Mouse (Mus musculus): Measurements from ENCODE around the gene Gm37240. TPM values are rescaled to one million over a fixed set of nuclear protein-coding genes. Genes with fewer than 3 reads are reported as not detected.

Gene Gm37240
- polyA plus RNA-seq, 1 experiment from 2014 or later = 0.67 TPM

- Histone ChIP-seq H3K36me3 (ENCODE audit: control insufficient read depth, insufficient read depth, low read length) (no peaks in the 10 kb centered on the region), H3K4me2 (no peak overlapping the region), H3K27ac (ENCODE audit: low read depth, low read length) (no peak overlapping the region), H3K27me3 (ENCODE audit: control insufficient read depth, insufficient read depth, low read length) (no peaks in the 10 kb centered on the region), H3K4me3 (ENCODE audit: low read depth, low read length) (no peak overlapping the region), H3K9ac (ENCODE audit: low read length) (no peak overlapping the region), H3K4me1 (ENCODE audit: control insufficient read depth, insufficient read depth, low read length) (no peaks in the 10 kb centered on the region), H3K9me3 (ENCODE audit: control insufficient read depth, low read length) (no peaks in the 10 kb centered on the region)
- WGBS = 49% methylated on average over 4 of the region's 4 CpGs
- ATAC-seq (ENCODE audit: low FRiP score) (no peak), DNase-seq (ENCODE audit: low spot score, missing footprints) (no peak)
These were observed 1239.7 kb downstream of the Gm37240 start for GRCm38 (mm10) chr3:84647616-84648015.

GRCm38 (mm10) chr3:84646331-84646845 lies 1240.9 kb downstream of the Gm37240 start:
- DNase-seq (ENCODE audit: low spot score, missing footprints) = no peak
- Histone ChIP-seq H3K4me2 (no peak overlapping the region), H3K27ac (ENCODE audit: low read depth, low read length) (no peak overlapping the region), H3K36me3 (ENCODE audit: control insufficient read depth, insufficient read depth, low read length) (no peaks in the 10 kb centered on the region), H3K4me1 (ENCODE audit: control insufficient read depth, insufficient read depth, low read length) (no peaks in the 10 kb centered on the region), H3K9me3 (ENCODE audit: control insufficient read depth, low read length) (no peaks in the 10 kb centered on the region), H3K27me3 (ENCODE audit: control insufficient read depth, insufficient read depth, low read length) (no peaks in the 10 kb centered on the region), H3K4me3 (ENCODE audit: low read depth, low read length) (no peak overlapping the region), H3K9ac (ENCODE audit: low read length) (no peak overlapping the region)
- 86% methylated on average over 8 of the region's 8 CpGs for WGBS
- ATAC-seq (ENCODE audit: low FRiP score) = no peak

GRCm38 (mm10) chr3:84646007-84646290 lies 1241.4 kb downstream of the Gm37240 start:
- ATAC-seq (ENCODE audit: low FRiP score) = no peak
- Histone ChIP-seq H3K9ac (ENCODE audit: low read length) (no peak overlapping the region), H3K4me3 (ENCODE audit: low read depth, low read length) (no peak overlapping the region), H3K4me1 (ENCODE audit: control insufficient read depth, insufficient read depth, low read length) (no peaks in the 10 kb centered on the region), H3K9me3 (ENCODE audit: control insufficient read depth, low read length) (no peaks in the 10 kb centered on the region), H3K36me3 (ENCODE audit: control insufficient read depth, insufficient read depth, low read length) (no peaks in the 10 kb centered on the region), H3K27ac (ENCODE audit: low read depth, low read length) (no peak overlapping the region), H3K4me2 (no peak overlapping the region), H3K27me3 (ENCODE audit: control insufficient read depth, insufficient read depth, low read length) (no peaks in the 10 kb centered on the region)
- 92% methylated on average over 3 of the region's 3 CpGs for WGBS
- no peak for DNase-seq (ENCODE audit: low spot score, missing footprints)

GRCm38 (mm10) chr3:84645156-84646006 lies 1241.9 kb downstream of the Gm37240 start:
- no peak overlapping the region for H3K4me2 ChIP-seq
- WGBS = 88% methylated on average over 9 of the region's 9 CpGs
- no peak overlapping the region for H3K9ac ChIP-seq (ENCODE audit: low read length)
- no peak for ATAC-seq (ENCODE audit: low FRiP score)
- no peak overlapping the region for H3K27ac ChIP-seq (ENCODE audit: low read depth, low read length)
- no peak overlapping the region for H3K4me3 ChIP-seq (ENCODE audit: low read depth, low read length)
- H3K36me3 ChIP-seq (ENCODE audit: control insufficient read depth, insufficient read depth, low read length) = no peaks in the 10 kb centered on the region
- no peak for DNase-seq (ENCODE audit: low spot score, missing footprints)
- H3K9me3 ChIP-seq (ENCODE audit: control insufficient read depth, low read length) = no peaks in the 10 kb centered on the region
- H3K4me1 ChIP-seq (ENCODE audit: control insufficient read depth, insufficient read depth, low read length) = no peaks in the 10 kb centered on the region
- H3K27me3 ChIP-seq (ENCODE audit: control insufficient read depth, insufficient read depth, low read length) = no peaks in the 10 kb centered on the region

GRCm38 (mm10) chr3:84642942-84643341 lies 1244.4 kb downstream of the Gm37240 start:
- WGBS = 49% methylated on average over 4 of the region's 4 CpGs
- Histone ChIP-seq H3K4me2 (no peak overlapping the region), H3K9ac (ENCODE audit: low read length) (no peak overlapping the region), H3K4me3 (ENCODE audit: low read depth, low read length) (no peak overlapping the region), H3K36me3 (ENCODE audit: control insufficient read depth, insufficient read depth, low read length) (no peaks in the 10 kb centered on the region), H3K27me3 (ENCODE audit: control insufficient read depth, insufficient read depth, low read length) (no peaks in the 10 kb centered on the region), H3K9me3 (ENCODE audit: control insufficient read depth, low read length) (no peaks in the 10 kb centered on the region), H3K27ac (ENCODE audit: low read depth, low read length) (no peak overlapping the region), H3K4me1 (ENCODE audit: control insufficient read depth, insufficient read depth, low read length) (no peaks in the 10 kb centered on the region)
- DNase-seq (ENCODE audit: low spot score, missing footprints) (no peak), ATAC-seq (ENCODE audit: low FRiP score) (no peak)

- no peaks in the 10 kb centered on the region for H3K4me1 ChIP-seq (ENCODE audit: control insufficient read depth, insufficient read depth, low read length)
- H3K4me2 ChIP-seq = no peak overlapping the region
- no peak for ATAC-seq (ENCODE audit: low FRiP score)
- H3K4me3 ChIP-seq (ENCODE audit: low read depth, low read length) = no peak overlapping the region
- no peaks in the 10 kb centered on the region for H3K36me3 ChIP-seq (ENCODE audit: control insufficient read depth, insufficient read depth, low read length)
- H3K27me3 ChIP-seq (ENCODE audit: control insufficient read depth, insufficient read depth, low read length) = no peaks in the 10 kb centered on the region
- no peaks in the 10 kb centered on the region for H3K9me3 ChIP-seq (ENCODE audit: control insufficient read depth, low read length)
- H3K9ac ChIP-seq (ENCODE audit: low read length) = no peak overlapping the region
- WGBS = 88% methylated on average over 2 of the region's 2 CpGs
- H3K27ac ChIP-seq (ENCODE audit: low read depth, low read length) = no peak overlapping the region
- DNase-seq (ENCODE audit: low spot score, missing footprints) = no peak
These were observed 1245.9 kb downstream of the Gm37240 start for GRCm38 (mm10) chr3:84641391-84641790.

GRCm38 (mm10) chr3:84640536-84640935 lies 1246.8 kb downstream of the Gm37240 start:
- H3K4me1 ChIP-seq (ENCODE audit: control insufficient read depth, insufficient read depth, low read length) = no peaks in the 10 kb centered on the region
- no peak overlapping the region for H3K9ac ChIP-seq (ENCODE audit: low read length)
- ATAC-seq (ENCODE audit: low FRiP score) (no peak), DNase-seq (ENCODE audit: low spot score, missing footprints) (no peak)
- no peak overlapping the region for H3K27ac ChIP-seq (ENCODE audit: low read depth, low read length)
- H3K36me3 ChIP-seq (ENCODE audit: control insufficient read depth, insufficient read depth, low read length) = no peaks in the 10 kb centered on the region
- no peaks in the 10 kb centered on the region for H3K9me3 ChIP-seq (ENCODE audit: control insufficient read depth, low read length)
- no peak overlapping the region for H3K4me3 ChIP-seq (ENCODE audit: low read depth, low read length)
- 46% methylated on average over 6 of the region's 6 CpGs for WGBS
- H3K27me3 ChIP-seq (ENCODE audit: control insufficient read depth, insufficient read depth, low read length) = no peaks in the 10 kb centered on the region
- no peak overlapping the region for H3K4me2 ChIP-seq

GRCm38 (mm10) chr3:84639767-84640500 lies 1247.4 kb downstream of the Gm37240 start:
- no peaks in the 10 kb centered on the region for H3K4me1 ChIP-seq (ENCODE audit: control insufficient read depth, insufficient read depth, low read length)
- 43% methylated on average over 11 of the region's 11 CpGs for whole genome bisulfite sequencing
- DNase-seq (ENCODE audit: low spot score, missing footprints) = no peak
- H3K36me3 ChIP-seq (ENCODE audit: control insufficient read depth, insufficient read depth, low read length) = no peaks in the 10 kb centered on the region
- no peak overlapping the region for H3K27ac ChIP-seq (ENCODE audit: low read depth, low read length)
- no peak overlapping the region for H3K4me2 ChIP-seq
- no peaks in the 10 kb centered on the region for H3K27me3 ChIP-seq (ENCODE audit: control insufficient read depth, insufficient read depth, low read length)
- no peak overlapping the region for H3K4me3 ChIP-seq (ENCODE audit: low read depth, low read length)
- H3K9me3 ChIP-seq (ENCODE audit: control insufficient read depth, low read length) = no peaks in the 10 kb centered on the region
- no peak overlapping the region for H3K9ac ChIP-seq (ENCODE audit: low read length)
- no peak for ATAC-seq (ENCODE audit: low FRiP score)

GRCm38 (mm10) chr3:84638858-84639257 lies 1248.5 kb downstream of the Gm37240 start:
- Histone ChIP-seq H3K9ac (ENCODE audit: low read length) (no peak overlapping the region), H3K4me1 (ENCODE audit: control insufficient read depth, insufficient read depth, low read length) (no peaks in the 10 kb centered on the region), H3K27ac (ENCODE audit: low read depth, low read length) (no peak overlapping the region), H3K27me3 (ENCODE audit: control insufficient read depth, insufficient read depth, low read length) (no peaks in the 10 kb centered on the region), H3K4me2 (no peak overlapping the region), H3K9me3 (ENCODE audit: control insufficient read depth, low read length) (no peaks in the 10 kb centered on the region), H3K36me3 (ENCODE audit: control insufficient read depth, insufficient read depth, low read length) (no peaks in the 10 kb centered on the region), H3K4me3 (ENCODE audit: low read depth, low read length) (no peak overlapping the region)
- 88% methylated on average over 4 of the region's 4 CpGs for WGBS
- DNase-seq (ENCODE audit: low spot score, missing footprints) (no peak), ATAC-seq (ENCODE audit: low FRiP score) (no peak)

All from midbrain, embryonic 11.5 days (tissue).